ENCODE assay signal across 8 mouse cellular contexts in genomic region chr6:39781766-39782530, GRCm38 (mm10). TPM values are rescaled to one million over a fixed set of nuclear protein-coding genes. Genes with fewer than 3 reads are reported as not detected.
DNase-seq lines count a peak whose midpoint lies in the region; ATAC-seq and TF ChIP-seq lines count a peak whose summit lies in the region.

No protein-coding gene starts in this region.

- H3K27ac ChIP-seq in midbrain, embryonic 11.5 days (ENCODE audit: low read depth, low read length) = peak overlapping the region; percentile 35; the same call in 1 of the 2 replicates
- no peak overlapping the region for H3K27ac ChIP-seq in midbrain, embryonic 16.5 days (ENCODE audit: low read length)
- peak overlapping the region; percentile 71 for H3K27ac ChIP-seq in embryonic facial prominence, embryonic 15.5 days (replicated peaks)
- H3K27ac ChIP-seq in intestine, embryonic 14.5 days (ENCODE audit: low read depth) = peak overlapping the region; percentile 78; the same call in 1 of the 2 replicates
- H3K27ac ChIP-seq in stomach, embryonic 15.5 days = peak overlapping the region; percentile 80

- no peak overlapping the region for H3K4me3 ChIP-seq in midbrain, embryonic 11.5 days (ENCODE audit: low read depth, low read length)
- no peak overlapping the region for H3K4me3 ChIP-seq in midbrain, embryonic 16.5 days (ENCODE audit: low read depth, low read length)
- H3K4me3 ChIP-seq in embryonic facial prominence, embryonic 15.5 days (replicated peaks) = peak overlapping the region; percentile 25; the same call in 1 of the 2 replicates
- no peak overlapping the region for H3K4me3 ChIP-seq in intestine, embryonic 14.5 days (ENCODE audit: low read depth, low read length)
- H3K4me3 ChIP-seq in lung, adult 2 months (replicated peaks; ENCODE audit: extremely low read depth, low read depth, low read length) = no peak overlapping the region
- peak overlapping the region; percentile 25; the same call in 1 of the 2 replicates for H3K4me3 ChIP-seq in stomach, embryonic 15.5 days (replicated peaks)

- H3K4me1 ChIP-seq in midbrain, embryonic 11.5 days (ENCODE audit: control insufficient read depth, insufficient read depth, low read length) = peaks cover 11% of the 10 kb centered on the region
- H3K4me1 ChIP-seq in midbrain, embryonic 16.5 days (ENCODE audit: control insufficient read depth, insufficient read depth, low read length) = 0 out of 2 replicates have a peak, but pooled peaks cover 2% of the 10 kb centered on the region
- peaks cover 20% of the 10 kb centered on the region for H3K4me1 ChIP-seq in embryonic facial prominence, embryonic 15.5 days
- H3K4me1 ChIP-seq in intestine, embryonic 14.5 days (replicated peaks; ENCODE audit: control insufficient read depth, insufficient read depth, low read length) = peaks cover 11% of the 10 kb centered on the region; the same call in 1 of the 2 replicates
- 0 out of 2 replicates have a peak, but pooled peaks cover 2% of the 10 kb centered on the region for H3K4me1 ChIP-seq in lung, adult 2 months (ENCODE audit: control insufficient read depth, insufficient read depth, low read length)
- H3K4me1 ChIP-seq in stomach, embryonic 15.5 days = peaks cover 14% of the 10 kb centered on the region

- WGBS in midbrain, embryonic 11.5 days = 53% methylated on average over 17 of the region's 17 CpGs
- 68% methylated on average over 17 of the region's 17 CpGs for WGBS in midbrain, embryonic 16.5 days
- WGBS in embryonic facial prominence, embryonic 15.5 days = 39% methylated on average over 17 of the region's 17 CpGs
- 45% methylated on average over 17 of the region's 17 CpGs for WGBS in intestine, embryonic 14.5 days
- 52% methylated on average over 17 of the region's 17 CpGs for WGBS in lung, adult 2 months
- 45% methylated on average over 17 of the region's 17 CpGs for WGBS in stomach, embryonic 15.5 days

- no peak for TF ChIP-seq CTCF in lung, adult 2 months (IDR thresholded peaks at IDR 0.05; ENCODE audit: insufficient read depth, low read length)

- no peaks in the 10 kb centered on the region for H3K27me3 ChIP-seq in midbrain, embryonic 11.5 days (ENCODE audit: control insufficient read depth, insufficient read depth, low read length)
- H3K27me3 ChIP-seq in midbrain, embryonic 16.5 days (ENCODE audit: control insufficient read depth, insufficient read depth, low read depth, low read length) = no peaks in the 10 kb centered on the region
- no peaks in the 10 kb centered on the region for H3K27me3 ChIP-seq in embryonic facial prominence, embryonic 15.5 days
- no peaks in the 10 kb centered on the region for H3K27me3 ChIP-seq in intestine, embryonic 14.5 days (replicated peaks; ENCODE audit: control insufficient read depth, insufficient read depth, low read length)
- no peaks in the 10 kb centered on the region for H3K27me3 ChIP-seq in stomach, embryonic 15.5 days (replicated peaks)

- H3K4me2 ChIP-seq in midbrain, embryonic 11.5 days = no peak overlapping the region; the same call in 1 of the 2 replicates
- no peak overlapping the region for H3K4me2 ChIP-seq in midbrain, embryonic 16.5 days (ENCODE audit: low read length)
- H3K4me2 ChIP-seq in embryonic facial prominence, embryonic 15.5 days (replicated peaks) = peak overlapping the region; percentile 51
- H3K4me2 ChIP-seq in intestine, embryonic 14.5 days (ENCODE audit: low read length) = peak overlapping the region; percentile 52
- H3K4me2 ChIP-seq in stomach, embryonic 15.5 days = peak overlapping the region; percentile 56

- no peak for ATAC-seq in midbrain, embryonic 11.5 days (ENCODE audit: low FRiP score)
- no peak for ATAC-seq in midbrain, embryonic 16.5 days
- ATAC-seq in embryonic facial prominence, embryonic 15.5 days (ENCODE audit: insufficient number of reproducible peaks, low FRiP score, low TSS enrichment, low read depth) = no peak
- ATAC-seq in intestine, embryonic 14.5 days (replicated peaks; ENCODE audit: low FRiP score, low TSS enrichment, low read depth) = no peak
- peak; percentile 19; the same call in 1 of the 2 replicates for ATAC-seq in stomach, embryonic 15.5 days (ENCODE audit: insufficient read depth, low FRiP score, low read depth)

- H3K9ac ChIP-seq in midbrain, embryonic 11.5 days (ENCODE audit: low read length) = no peak overlapping the region
- H3K9ac ChIP-seq in midbrain, embryonic 16.5 days (ENCODE audit: low read depth, low read length) = no peak overlapping the region
- H3K9ac ChIP-seq in embryonic facial prominence, embryonic 15.5 days = no peak overlapping the region
- H3K9ac ChIP-seq in intestine, embryonic 14.5 days (ENCODE audit: low read length) = no peak overlapping the region; the same call in 1 of the 2 replicates
- no peak overlapping the region for H3K9ac ChIP-seq in stomach, embryonic 15.5 days

- no peaks in the 10 kb centered on the region for H3K9me3 ChIP-seq in midbrain, embryonic 11.5 days (ENCODE audit: control insufficient read depth, low read length)
- no peaks in the 10 kb centered on the region for H3K9me3 ChIP-seq in midbrain, embryonic 16.5 days (replicated peaks; ENCODE audit: control insufficient read depth, low read length, poor library complexity, severe bottlenecking)
- no peaks in the 10 kb centered on the region for H3K9me3 ChIP-seq in embryonic facial prominence, embryonic 15.5 days (replicated peaks)
- no peaks in the 10 kb centered on the region for H3K9me3 ChIP-seq in intestine, embryonic 14.5 days (ENCODE audit: control insufficient read depth, low read length)
- no peaks in the 10 kb centered on the region for H3K9me3 ChIP-seq in stomach, embryonic 15.5 days

- TF ChIP-seq POLR2A in lung, adult 2 months (IDR thresholded peaks at IDR 0.05; ENCODE audit: borderline replicate concordance, extremely low read depth, low read depth, low read length) = no peak

- H3K36me3 ChIP-seq in midbrain, embryonic 11.5 days (ENCODE audit: control insufficient read depth, insufficient read depth, low read length) = no peaks in the 10 kb centered on the region
- H3K36me3 ChIP-seq in midbrain, embryonic 16.5 days (ENCODE audit: control insufficient read depth, insufficient read depth, low read length) = no peaks in the 10 kb centered on the region
- H3K36me3 ChIP-seq in embryonic facial prominence, embryonic 15.5 days = no peaks in the 10 kb centered on the region
- H3K36me3 ChIP-seq in intestine, embryonic 14.5 days (ENCODE audit: control insufficient read depth, insufficient read depth, low read length) = no peaks in the 10 kb centered on the region
- no peaks in the 10 kb centered on the region for H3K36me3 ChIP-seq in stomach, embryonic 15.5 days

- DNase-seq in midbrain, embryonic 11.5 days (ENCODE audit: low spot score, missing footprints) = peak; percentile 87
- DNase-seq in intestine, embryonic 14.5 days (ENCODE audit: low spot score) = peak; percentile 62
- DNase-seq in lung, adult 2 months = peak; percentile 26
- no peak for DNase-seq in retina, embryonic 14.5 days (ENCODE audit: low spot score)
- DNase-seq in layer of hippocampus, adult 8-10 months (ENCODE audit: low spot score in 2 of 2) = no peak

RNA-seq across cellular contexts. Expression of gene Mrps33, which starts 28.8 kb away (rescaled TPM):
- 252 and 253 TPM in 2 replicates for polyA plus RNA-seq in midbrain, embryonic 11.5 days (2014; fragmentation: Nextera tagmentation; extraction: Ambion mirVana)
- polyA plus RNA-seq in midbrain, embryonic 16.5 days (2015; fragmentation: Nextera tagmentation; extraction: Ambion mirVana) = 156 and 164 TPM in 2 replicates
- 172 and 173 TPM in 2 replicates for polyA plus RNA-seq in embryonic facial prominence, embryonic 15.5 days (2015; fragmentation: Nextera tagmentation; extraction: Ambion mirVana)
- 191 and 195 TPM in 2 replicates for polyA plus RNA-seq in intestine, embryonic 14.5 days (2014; fragmentation: Nextera tagmentation; extraction: Ambion mirVana)
- polyA plus RNA-seq in lung, adult 2 months (2012; rRNA removed) = 34.2 and 73.7 TPM in 2 replicates
- 158 and 163 TPM in 2 replicates for polyA plus RNA-seq in stomach, embryonic 15.5 days (2015; fragmentation: Nextera tagmentation; extraction: Ambion mirVana)
- 100 to 1,000 TPM; 102 to 109 (median 104) TPM for total RNA-seq in layer of hippocampus, adult 8-10 months (2022)

RNA-seq across cellular contexts. Expression of gene Braf, which starts 56.7 kb away (rescaled TPM):
- polyA plus RNA-seq in midbrain, embryonic 11.5 days (2014; fragmentation: Nextera tagmentation; extraction: Ambion mirVana) = 20.4 and 22.7 TPM in 2 replicates
- polyA plus RNA-seq in midbrain, embryonic 16.5 days (2015; fragmentation: Nextera tagmentation; extraction: Ambion mirVana) = 25.2 and 26.7 TPM in 2 replicates
- 17.1 and 17.8 TPM in 2 replicates for polyA plus RNA-seq in embryonic facial prominence, embryonic 15.5 days (2015; fragmentation: Nextera tagmentation; extraction: Ambion mirVana)
- polyA plus RNA-seq in intestine, embryonic 14.5 days (2014; fragmentation: Nextera tagmentation; extraction: Ambion mirVana) = 14.7 and 16.1 TPM in 2 replicates
- polyA plus RNA-seq in lung, adult 2 months (2012; rRNA removed) = 7.7 and 14.6 TPM in 2 replicates
- polyA plus RNA-seq in stomach, embryonic 15.5 days (2015; fragmentation: Nextera tagmentation; extraction: Ambion mirVana) = 14.2 and 16.7 TPM in 2 replicates
- total RNA-seq in layer of hippocampus, adult 8-10 months (2022) = 100 to 1,000 TPM; 115 to 144 (median 134) TPM

Comparison
In these comparisons a context has a peak if more than half of its experiments do, and no peak if none do; other contexts are left out.
1. DNase-seq: peak in midbrain, embryonic 11.5 days (single experiment), intestine, embryonic 14.5 days (single experiment) and lung, adult 2 months (single experiment); none in retina, embryonic 14.5 days (single experiment) and layer of hippocampus, adult 8-10 months (0 of 2).
2. H3K4me2 ChIP-seq: peak in embryonic facial prominence, embryonic 15.5 days (single experiment), intestine, embryonic 14.5 days (single experiment) and stomach, embryonic 15.5 days (single experiment); none in midbrain, embryonic 11.5 days (single experiment) and midbrain, embryonic 16.5 days (single experiment).
3. H3K4me3 ChIP-seq: peak in embryonic facial prominence, embryonic 15.5 days (single experiment) and stomach, embryonic 15.5 days (single experiment); none in midbrain, embryonic 11.5 days (single experiment), midbrain, embryonic 16.5 days (single experiment), intestine, embryonic 14.5 days (single experiment) and lung, adult 2 months (single experiment).